Mouse (Mus musculus) urinary bladder, adult 2 months (tissue): ENCODE results near the gene Slc7a11. TPM values are rescaled to one million over a fixed set of nuclear protein-coding genes. Genes with fewer than 3 reads are reported as not detected.

Source experiments
- DNase-seq: peaks from one replicate; pipeline ENCODE4 v3.0.0; 2022; ENCODE audit warnings: low spot score
- polyA plus RNA-seq: library from polyadenylated mRNA; depleted of rRNA; stranded (reverse); fragments of >200 nt; gene quantifications from 2 replicates; pipeline ENCODE4 v1.2.3, GENCODE M21; 2012

The Slc7a11 gene
- polyA plus RNA-seq, 1 experiment = 0.33 TPM

DNA sequence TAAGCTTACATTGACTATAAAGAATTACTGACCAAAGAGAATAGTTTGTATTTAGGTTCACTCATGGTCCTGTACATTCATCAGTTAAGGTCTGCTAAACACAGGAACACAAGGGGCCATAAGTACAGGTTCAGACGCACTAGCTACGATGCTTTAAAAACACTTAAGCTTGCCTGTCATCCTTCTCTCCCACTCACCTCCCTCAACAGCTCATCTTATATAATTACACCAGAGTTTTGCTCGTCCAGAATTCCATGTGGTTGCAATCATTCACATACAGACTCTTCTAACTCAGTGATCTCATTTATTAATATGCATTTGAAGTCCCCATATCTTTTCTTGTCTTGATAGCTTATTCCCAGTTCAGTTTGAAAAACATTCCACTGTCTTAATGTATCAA is 458.6 kb downstream of the Slc7a11 start:
- no peak for DNase-seq

DNA sequence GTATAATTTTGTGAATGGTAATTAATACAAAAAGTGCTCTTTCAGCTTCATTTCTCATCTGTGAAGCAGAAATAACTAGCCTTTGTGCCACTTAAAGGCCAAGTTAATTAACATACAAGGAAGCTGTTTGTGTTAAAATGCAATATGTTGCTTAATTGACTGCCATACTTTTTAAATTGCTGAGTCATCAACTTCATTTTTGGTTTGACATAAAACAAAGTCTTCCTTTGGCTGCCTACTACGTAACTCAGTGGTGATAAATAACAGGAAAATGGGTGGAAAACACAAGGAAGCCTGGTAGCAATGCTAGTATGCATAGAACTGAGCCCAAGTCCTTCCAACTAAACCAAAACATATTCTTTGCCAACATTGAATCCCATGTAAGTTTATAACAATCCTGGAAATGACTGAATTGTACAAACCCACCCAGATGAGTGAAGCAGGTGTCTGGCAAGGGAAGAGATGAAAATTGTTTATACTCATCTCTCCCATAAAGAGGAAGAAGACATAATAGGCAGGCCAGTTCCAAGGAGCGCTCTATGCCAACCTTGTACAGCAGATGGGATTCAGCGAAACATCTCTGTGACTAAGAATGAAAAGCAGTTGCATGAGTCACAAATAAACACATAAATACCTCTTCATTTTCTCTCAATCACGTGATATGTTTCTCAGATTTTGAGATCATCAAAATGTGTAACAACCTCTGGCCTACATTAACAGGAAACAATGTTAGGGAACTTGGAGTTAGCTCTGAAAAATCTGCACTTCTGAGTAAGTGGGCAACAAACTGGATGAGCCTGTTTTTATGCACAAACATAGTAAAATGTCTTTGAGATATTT is 459.8 kb downstream of the Slc7a11 start:
- no peak for DNase-seq

DNA sequence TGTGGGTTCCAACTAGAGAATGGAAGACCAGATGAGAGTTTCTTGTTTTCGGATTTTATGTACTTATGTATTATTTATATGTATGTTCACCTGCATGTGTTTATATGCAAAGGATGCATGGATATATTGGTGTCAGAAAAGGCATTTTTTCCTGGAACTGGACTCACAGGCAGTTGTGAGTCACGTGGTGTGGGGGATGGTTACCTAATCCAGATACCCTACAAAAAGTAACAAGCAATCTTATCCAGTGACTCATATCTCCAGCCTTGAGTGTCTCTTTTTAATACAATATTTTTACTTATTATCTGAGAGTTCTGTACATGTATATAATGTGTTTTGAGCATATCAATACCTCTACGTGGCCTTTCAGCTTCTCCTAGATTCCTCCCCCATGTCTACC is 469.4 kb downstream of the Slc7a11 start:
- DNase-seq = no peak

DNA sequence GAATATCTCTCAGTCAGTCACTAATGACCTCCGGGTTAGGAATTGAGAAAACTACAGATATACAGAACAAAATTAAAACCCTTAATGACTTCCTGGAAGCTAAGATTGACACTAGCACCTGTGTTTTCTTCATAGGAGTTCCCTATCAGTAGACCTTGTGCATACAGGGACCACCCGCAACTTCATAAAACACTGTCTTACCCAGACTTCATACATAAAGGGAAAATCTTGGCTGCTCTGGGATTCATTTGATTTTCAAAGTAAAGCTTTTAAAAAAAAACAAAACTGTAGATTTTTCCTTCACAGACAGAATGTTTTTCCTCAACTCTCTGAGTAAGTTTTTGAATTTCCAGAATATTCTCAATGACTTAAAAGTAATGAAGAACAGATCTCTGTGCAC is 477.8 kb downstream of the Slc7a11 start:
- DNase-seq = no peak

DNA sequence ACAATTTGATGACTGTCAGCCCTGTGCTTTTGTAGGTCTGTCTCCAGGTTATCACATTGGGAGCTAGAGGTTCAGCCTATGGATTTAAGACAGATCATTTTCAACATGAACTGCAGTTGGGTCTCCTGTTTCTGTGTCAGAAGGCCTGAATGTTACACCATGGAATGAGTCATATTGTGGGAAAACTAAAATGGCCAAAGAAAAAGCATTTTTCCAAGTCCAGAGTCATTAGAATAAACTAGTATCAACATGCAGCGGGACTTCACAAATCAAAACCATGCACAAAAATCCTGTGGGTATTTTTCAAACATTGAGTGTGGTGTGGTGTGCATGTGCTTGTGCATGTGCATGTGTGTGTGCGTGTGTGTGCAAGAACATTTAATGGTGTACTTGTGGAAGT is 482.8 kb downstream of the Slc7a11 start:
- no peak for DNase-seq

DNA sequence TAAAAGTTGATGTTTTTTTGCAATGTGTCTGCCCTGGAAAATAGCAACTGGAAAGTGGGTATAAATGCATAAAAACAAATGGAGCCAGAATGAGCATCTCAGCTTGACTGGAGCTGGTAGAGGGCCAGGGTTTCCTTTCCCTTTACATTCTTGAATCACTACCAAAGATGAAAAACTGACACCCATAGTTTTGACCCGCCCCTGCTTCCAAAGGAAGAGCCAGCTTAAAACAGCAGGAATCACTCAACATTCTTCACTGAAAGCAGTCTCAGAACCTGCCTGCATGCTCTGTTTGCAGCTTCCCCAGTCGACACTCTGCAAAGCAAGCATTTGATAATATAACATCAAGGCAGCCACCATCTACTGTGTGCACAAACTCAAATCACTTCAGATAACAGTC is 496.6 kb downstream of the Slc7a11 start:
- no peak for DNase-seq

DNA sequence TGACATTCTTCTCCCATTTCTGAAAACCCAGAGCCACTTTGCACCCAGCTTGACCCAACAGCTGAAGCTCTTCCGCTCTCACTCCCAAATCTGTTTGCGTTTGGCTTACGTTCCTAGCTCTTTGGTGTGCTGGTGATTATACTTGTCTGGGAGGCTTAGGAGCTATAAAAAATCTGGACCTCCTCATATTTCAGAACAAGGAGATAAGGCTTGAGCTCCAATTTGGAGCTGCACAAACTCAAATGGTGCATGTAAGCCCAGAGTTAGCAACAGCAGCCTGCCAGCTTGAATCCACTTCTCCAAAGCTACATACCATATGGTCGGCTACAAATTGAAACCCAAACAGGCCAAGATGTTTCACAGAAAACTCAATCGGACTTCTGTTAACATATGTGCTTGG is 498.6 kb downstream of the Slc7a11 start:
- DNase-seq = no peak

DNA sequence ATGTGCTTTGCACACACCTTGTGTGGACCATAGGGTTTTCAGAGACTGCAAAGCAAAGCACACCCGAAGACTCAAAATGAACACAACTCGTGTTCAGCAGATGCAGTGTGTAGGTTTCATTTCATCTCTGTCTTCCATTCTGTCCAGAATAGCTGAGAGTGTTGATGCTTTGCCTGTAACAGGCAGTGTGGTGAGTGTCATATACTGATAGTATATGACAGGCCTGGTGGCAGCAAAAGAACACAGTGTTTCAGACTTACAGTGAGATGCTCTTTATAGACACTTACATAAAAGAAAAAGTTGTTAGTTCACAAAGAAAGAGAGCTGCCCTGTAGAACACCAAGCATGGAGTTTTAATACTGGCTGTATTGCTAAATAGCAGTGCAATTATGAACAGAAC is 505.8 kb downstream of the Slc7a11 start:
- no peak for DNase-seq

DNA sequence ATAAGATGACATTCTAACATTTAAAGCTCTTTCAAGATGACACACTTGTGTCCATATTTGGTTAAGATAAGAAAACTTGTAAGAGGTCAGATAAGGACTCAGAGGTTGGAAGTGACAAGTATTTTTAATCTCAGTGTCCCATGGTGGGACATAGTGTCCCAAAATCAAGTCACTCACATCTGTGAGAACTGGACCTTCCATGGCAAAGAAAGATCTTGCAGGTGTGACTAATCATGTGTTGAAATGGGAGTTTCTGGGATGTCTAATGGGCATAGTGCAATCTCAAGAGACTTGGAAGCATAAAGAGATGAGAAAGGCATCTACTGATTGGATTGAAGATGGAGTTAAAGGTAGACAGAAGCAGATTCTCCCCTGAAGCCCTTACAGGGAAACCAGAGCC is 513.9 kb downstream of the Slc7a11 start:
- DNase-seq = no peak

DNA sequence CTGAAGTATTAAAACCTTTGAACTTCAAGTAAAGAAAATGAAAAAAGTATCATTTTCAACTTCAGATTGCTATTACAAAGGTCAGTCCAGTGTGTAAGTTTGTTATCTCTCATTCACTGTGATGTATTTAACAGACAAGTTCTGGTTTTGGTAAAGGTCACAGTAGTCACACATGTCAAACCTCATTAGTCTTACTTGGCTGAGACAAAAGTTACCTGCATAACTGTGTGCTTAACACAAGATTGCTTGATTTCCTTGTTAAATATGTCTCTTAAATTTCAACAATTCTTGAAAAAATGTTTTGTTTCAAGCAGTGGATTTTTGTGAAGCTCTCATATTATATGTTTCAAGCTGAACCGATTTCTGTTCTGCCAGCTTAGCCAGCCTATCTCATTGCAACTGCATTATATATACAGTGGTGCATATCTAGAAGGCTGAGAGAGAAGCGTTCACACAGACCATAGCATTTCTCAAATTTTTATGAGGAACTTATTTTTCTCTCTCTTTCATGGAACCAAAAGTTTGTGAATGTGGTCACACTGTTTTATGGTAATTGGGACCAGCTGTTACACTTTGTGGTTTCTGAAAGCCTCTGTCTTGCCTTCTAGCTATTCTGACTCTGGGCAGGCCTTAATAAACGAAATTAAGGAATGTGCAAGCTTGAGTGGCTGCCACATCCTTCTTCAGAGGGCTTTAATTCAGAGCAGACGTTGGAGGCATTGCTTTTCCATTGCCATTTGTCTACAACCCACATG is 514.7 kb downstream of the Slc7a11 start:
- DNase-seq = no peak

DNA sequence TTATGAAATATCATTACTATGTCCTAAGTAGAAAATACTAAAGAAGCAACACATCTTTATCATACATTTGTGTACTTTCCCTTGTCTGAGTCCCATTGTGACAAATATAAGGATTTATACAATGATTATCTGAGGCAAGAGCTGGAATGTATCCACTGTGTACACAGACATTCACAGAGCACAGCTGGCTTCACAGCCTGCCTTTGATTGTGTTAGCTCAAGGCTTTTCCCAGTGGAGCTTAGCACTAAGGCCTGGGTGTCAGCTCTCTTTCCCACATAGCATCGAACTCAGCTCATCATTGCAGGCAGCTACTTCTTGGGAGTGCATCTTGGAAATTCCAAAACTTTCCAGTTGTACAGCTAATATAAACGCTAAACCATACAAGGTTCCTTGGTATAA is 529.5 kb downstream of the Slc7a11 start:
- DNase-seq = no peak

DNA sequence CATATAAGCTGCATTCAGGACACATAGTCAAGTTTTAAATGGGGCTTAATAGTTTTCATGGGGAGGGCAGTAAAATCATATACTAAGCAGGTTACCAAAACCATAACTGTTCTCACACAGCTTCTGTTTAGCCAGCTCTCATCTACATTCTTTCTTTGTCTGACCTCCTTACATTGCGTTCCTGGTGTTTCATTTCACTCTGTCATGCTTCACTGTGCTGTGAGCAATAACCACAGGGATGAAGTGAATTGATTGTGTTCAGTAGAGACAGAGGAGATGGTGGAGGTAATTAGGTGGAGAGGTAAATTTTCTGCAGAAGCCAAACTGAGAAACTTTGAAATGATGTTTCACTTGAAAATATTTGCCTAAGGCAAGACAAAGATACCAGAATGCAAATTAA is 532.5 kb downstream of the Slc7a11 start:
- DNase-seq = no peak

DNA sequence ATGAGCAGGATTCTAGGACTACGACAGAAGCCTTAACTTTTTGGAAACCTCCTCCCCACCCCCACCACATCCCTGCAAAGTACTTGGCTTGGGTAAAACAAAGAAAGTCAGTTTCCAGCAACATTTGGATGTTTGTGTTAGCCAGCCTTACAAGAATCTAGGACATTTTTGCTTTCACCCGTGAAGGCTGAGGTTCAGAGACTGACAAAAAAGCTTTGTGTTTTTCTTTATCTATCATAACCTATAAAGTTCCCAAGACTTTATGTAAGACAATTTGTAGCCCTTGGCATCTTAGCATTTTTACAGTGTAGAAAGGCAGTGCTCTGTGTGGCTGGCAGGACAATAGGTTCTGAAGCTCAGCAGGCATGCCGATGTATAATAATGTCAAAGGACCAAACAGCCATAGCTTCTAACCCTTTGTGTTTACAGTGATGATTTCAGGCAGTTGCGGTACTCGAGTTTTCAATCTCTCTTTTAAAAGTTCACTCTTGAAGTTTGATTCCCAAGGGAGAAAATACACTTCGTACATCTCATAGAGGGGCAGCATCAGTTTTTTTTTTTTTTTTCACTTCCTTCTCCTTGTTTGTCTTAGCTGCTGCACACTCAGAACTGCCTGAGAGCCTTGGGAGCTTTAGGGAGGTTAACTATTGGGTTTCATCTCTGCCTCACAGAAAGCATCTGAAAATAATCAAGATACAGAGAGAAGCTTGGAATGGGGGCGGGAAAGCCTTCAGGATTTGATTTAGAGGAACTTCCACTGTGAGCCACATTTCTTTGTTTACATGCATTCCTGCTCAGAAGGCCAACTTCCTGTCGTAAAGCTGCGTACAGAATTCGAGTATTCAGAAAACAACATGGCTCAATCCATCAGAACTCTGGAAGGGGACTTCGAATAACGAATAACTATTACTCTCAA is 534.7 kb downstream of the Slc7a11 start:
- no peak for DNase-seq

DNA sequence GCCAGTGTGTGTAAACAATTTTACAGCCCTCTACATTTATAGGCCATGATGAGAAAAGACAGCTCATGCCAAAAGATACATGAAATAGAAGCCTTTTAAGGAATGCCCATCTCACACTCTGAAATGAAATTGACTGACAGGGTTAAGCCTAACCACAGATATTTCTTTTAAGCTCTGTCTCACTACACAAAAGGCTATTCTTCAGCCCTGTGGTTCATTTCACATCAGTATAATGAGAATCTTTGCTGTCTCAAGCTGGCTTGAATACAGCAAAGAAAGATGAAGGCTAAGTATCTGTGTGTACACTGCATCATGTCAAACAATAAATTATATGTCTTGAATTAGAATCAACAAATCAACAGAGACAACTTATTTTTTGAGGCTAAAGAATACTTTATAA is 549.5 kb downstream of the Slc7a11 start:
- no peak for DNase-seq

DNA sequence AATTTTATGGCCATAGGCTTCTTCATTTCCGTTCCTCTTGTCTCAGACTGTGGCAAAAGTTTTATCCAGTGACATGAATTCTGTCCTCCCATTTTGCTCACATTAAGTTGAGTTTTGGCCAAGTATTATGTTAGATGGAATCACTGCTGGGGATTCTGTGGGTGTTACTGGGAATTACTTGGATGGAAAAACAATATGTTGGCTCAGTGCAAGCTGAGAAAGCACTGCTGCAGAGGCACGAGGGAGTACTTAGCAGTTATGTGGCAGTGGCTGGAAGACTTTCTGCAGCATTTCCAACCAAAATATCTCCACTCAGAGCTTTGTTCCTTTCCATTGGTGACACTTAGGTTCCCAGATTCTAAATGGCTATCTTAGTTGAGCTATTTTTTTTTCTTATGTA is 556.1 kb downstream of the Slc7a11 start:
- no peak for DNase-seq

DNA sequence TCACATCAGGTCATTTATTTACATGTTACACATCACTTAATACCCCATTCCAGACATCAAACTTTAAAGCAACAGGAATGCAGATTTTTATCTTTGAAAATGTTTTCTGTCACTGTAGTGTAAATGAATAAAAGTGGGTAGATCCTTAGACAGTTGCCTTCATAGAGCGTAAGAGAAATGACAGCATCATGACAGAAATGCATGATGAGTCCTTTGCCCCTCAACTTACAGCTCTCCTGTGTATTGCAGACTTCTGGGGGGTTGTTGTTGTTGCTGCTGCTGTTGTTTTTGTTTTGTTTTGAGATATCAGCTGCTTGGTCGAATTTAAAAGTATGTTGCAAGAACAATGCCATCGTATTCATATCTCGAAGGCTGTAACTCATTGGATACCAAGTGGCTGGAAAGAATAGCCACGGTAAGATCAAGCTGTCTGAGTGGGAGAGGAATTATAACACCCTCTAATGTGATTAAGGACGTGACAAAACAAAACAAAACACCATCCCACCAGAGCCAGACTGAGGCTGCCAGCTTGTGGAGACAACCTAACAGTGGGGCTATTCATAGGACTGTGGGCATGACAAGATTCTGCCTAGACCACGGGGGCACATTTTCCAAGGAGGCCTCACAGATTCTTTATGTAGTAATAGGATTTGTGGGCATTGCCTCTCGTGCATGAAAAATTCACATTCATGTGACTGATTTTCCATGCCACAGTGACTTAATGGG is 557.0 kb downstream of the Slc7a11 start:
- DNase-seq = no peak

DNA sequence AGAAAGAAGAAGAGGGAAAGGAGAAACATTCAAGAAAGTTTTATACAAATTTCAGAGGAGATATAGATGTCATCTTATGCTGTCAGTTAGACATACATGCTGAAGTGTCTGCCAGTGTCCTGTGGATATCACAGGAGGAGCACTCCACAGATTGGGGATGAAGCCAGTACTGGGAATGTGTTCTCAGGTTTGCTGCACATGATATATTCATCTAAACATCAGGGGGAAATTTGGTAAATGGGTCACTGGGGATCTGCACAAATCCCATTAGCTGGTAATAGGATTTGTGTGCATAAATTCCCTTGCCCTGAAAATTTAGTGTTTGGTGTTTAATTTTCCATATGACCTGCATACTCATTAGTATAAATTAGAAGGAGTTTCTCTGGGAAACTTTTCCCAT is 562.9 kb downstream of the Slc7a11 start:
- no peak for DNase-seq

DNA sequence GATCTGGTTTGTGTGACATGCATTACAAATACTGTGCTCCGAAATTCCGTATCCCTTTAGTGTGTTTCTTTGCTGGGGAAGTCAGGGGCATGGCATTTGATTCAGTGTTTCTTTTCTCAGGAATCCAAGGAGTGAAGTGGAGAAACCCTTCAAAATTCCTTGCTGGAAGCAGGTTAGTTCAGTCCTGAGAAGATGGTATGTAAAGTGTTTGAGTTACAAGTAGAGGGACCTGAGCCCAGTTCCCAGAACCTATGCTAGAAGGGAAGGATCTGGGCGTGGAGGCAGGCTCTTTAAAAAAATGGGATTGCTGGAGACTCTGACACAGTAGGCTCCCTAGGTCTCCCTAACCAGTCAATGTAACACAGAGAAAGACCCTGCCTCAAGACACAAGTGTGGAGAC is 572.6 kb downstream of the Slc7a11 start:
- no peak for DNase-seq

DNA sequence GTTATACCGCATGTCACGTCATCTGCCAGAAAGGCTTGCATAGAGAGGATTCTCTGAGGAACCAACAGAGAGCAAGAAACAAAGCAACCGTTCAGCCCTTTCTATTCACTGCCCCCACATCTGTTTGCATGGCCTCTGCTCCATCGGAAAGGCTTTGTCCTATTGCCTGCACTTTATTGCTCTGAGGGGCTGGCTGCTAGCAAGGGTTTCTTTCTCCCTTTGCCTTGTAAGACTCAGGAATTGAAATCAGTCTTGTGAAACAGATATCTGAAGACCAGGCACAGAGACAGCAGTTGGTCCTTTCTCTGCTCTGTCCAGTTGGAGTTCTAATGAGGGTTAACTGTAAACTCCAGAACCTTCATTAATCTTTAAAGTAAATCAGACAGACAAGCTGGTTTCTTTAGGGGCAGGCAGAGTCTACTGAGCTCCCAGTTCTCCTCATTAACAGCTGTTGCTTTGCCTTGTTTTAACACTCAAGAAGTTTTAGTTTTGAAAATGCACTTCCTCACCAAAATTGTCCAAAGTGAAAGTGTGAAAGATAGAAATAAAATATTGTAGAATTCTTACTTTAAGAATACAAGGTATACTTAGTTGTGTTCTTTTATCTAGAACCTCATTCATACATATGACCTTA is 575.3 kb downstream of the Slc7a11 start:
- no peak for DNase-seq

DNA sequence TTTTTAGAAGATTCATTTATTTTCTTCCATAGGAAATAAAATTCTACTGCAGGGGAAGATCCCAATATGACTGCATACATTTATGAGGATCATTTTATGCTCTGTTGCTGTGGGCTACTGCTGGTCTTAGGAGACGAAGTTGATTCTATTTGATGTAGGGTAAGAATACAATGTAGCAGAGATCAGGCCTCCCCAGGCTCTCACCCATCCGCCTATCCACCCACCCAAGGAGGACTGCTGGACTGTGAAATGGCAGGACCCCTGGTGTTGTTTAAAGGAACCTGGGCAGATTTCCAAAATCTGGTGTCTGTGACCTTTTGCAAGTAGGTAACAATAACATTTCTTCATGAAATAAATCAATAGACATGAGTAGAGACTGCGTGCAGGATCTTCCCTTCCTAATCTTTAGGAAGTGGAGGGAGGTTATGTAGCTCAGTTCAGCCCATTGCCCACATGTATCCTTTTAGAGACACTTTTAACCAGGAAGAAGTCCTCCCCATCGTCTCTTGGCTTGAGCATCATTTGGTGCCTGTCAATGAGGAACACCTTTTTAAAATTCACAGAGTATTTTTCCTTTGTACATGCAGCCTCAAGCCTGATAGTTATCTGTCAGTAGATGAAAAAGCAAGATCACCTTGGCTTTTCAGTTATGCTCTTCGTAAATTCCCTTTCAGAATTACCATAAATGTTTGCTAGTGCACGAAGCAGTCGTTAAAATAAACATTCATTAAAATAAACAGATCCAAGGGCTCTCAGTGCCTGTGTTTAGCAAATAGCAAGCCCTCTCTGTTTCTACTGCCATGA is 576.1 kb downstream of the Slc7a11 start:
- no peak for DNase-seq
